Mouse (Mus musculus) E14TG2a.4 (cell line): ENCODE data around the gene Armc9.

Experiments used
- H3K27me3 ChIP-seq: 2 replicates; pipeline ENCODE4 v1.6.1; 2014; ENCODE audit warnings: low read length, control low read depth; ENCODE audit not compliant: insufficient read depth
- H3K36me3 ChIP-seq: 2 replicates; pipeline ENCODE4 v1.6.1; 2014; ENCODE audit warnings: low read length, control low read depth; ENCODE audit not compliant: insufficient read depth
- H3K4me1 ChIP-seq: replicated peaks from 2 replicates; pipeline ENCODE4 v1.6.1; 2014; ENCODE audit warnings: low read depth, low read length, control low read depth
- H3K4me3 ChIP-seq: replicated peaks from 2 replicates; pipeline ENCODE4 v1.5.1; 2014; ENCODE audit warnings: mild to moderate bottlenecking, low read length
- H3K9me3 ChIP-seq: 2 replicates; pipeline ENCODE4 v1.6.1; 2014; ENCODE audit warnings: low read length, control low read depth
- CTCF ChIP-seq: conservative IDR thresholded peaks from 2 replicates; pipeline ENCODE4 v1.5.1; 2014; ENCODE audit warnings: low read length
- NANOG ChIP-seq: IDR thresholded peaks from 2 replicates; pipeline ENCODE4 v1.6.1; 2014; ENCODE audit warnings: borderline replicate concordance, low read length, mixed read lengths
- POU5F1 ChIP-seq: IDR thresholded peaks from 2 replicates; pipeline ENCODE4 v1.6.1; 2014; ENCODE audit warnings: low read length, borderline replicate concordance

Gene Armc9

DNA sequence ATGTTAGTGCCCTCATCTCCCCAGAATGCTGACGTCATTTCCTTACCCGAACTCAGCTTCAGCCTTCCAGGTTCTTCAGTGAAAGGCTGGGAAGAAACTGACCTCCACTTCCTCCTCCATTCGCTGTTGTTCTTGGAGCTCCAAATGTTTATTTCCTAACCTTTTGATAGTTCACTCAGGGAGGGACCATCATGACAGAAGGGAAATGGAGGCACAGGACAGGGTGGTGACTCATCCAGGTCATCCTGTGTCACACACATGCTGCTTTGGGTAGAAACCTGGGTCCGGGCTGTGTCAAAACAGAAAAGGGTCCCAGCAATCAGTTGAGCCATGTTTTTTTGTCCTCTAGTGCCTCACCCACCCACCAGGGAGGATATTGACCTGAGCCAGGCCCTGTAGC, 11.4 kb upstream of the Armc9 start:
- Histone ChIP-seq H3K27me3 (no peaks in the 10 kb centered on the region), H3K9me3 (no peaks in the 10 kb centered on the region), H3K4me1 (peaks cover 18% of the 10 kb centered on the region), H3K36me3 (peaks cover 39% of the 10 kb centered on the region), H3K4me3 (no peak overlapping the region)
- no peak for TF ChIP-seq CTCF

DNA sequence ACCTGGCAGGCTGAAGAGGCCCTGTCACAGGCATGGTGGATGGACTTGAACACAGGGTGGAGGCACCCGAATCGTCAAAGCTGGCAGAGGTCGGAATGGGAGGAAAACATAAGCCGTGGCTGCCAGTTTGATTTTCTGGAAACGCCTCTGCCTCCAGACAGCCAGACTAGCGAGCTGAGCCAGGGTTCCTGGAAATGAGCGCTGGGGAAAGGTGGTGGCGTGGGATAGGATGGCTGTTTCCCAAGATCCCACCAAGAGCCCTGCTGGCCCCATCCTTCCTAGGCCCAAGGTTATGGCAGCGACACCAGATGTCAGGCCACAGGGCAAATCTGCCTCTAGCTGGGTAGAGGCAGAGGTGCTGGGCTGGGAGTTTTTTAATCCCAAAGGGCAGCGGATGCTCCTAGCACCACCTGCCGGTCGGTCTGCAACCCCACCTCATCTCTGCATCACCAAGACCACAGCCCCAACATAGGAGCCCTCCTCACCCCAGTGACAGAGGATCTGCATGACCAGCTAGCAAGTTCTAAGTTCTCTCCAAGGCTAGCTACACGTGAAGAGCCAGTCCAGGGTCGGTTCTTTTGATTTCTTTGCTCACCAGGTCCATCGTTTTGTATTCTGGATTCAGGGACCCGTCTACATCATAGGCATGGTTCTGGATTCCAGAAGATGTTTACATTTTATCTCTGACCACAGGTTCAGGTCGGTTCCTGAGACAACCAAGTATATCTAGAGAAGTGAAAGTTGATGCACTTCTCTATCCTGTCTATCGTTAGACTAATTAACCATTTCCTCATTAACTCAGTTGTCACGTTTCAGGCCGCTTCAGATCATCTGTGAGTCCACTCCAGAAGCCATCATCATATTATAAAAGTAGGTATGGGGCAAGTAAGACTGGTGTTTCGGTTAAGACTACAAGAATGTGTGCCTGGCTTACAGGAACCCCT, 10.3 kb upstream of the Armc9 start:
- H3K9me3 ChIP-seq, result no peaks in the 10 kb centered on the region
- peaks cover 18% of the 10 kb centered on the region for H3K4me1 ChIP-seq
- peaks cover 28% of the 10 kb centered on the region for H3K36me3 ChIP-seq
- no peak for TF ChIP-seq NANOG
- TF ChIP-seq CTCF, result peak; percentile 34
- no peak overlapping the region for H3K4me3 ChIP-seq
- H3K27me3 ChIP-seq, result no peaks in the 10 kb centered on the region

DNA sequence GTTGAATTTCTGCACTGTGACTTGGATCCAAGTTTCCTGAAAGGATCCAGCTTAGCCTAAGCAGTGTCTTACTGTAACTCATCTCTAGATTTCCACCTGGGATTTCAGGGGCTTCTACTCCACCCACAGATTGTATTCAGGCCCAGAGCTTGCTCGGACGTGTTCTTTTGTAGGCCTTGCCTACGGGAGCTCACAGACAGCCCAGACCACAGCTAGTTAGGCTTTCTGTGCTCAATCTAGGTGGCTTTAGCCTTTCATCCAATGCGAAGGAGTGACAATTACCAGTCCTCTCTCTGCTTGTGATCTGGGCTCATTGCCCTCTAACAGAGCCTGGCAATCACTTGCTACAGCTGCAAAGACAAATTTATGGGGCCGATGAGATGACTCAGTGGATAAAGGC, 8.3 kb upstream of the Armc9 start:
- TF ChIP-seq POU5F1 (no peak), NANOG (no peak), CTCF (no peak)
- Histone ChIP-seq H3K36me3 (peaks cover 11% of the 10 kb centered on the region), H3K4me3 (no peak overlapping the region), H3K27me3 (no peaks in the 10 kb centered on the region), H3K9me3 (no peaks in the 10 kb centered on the region), H3K4me1 (peaks cover 18% of the 10 kb centered on the region)

DNA sequence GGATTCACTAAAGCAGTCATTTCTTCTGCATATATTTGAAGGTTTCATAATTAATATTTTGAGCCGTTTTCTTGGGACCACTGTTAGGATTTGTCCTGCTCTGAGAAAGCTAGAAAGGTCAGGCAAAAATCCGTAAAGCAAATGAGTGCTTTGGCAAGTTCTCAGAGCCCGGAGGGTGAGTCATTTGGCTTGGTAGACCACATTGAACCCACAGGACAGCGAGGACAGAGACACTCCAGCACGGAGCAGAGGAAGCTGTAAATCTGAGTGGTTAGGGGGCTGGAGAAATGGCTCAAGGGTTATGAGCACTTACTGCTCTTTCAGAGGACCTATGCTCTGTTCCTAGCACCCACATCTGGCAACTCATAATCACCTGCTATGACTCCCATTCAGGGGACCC, 7.0 kb upstream of the Armc9 start:
- Histone ChIP-seq H3K27me3 (no peaks in the 10 kb centered on the region), H3K4me1 (peaks cover 18% of the 10 kb centered on the region), H3K4me3 (no peak overlapping the region), H3K36me3 (peaks cover 6% of the 10 kb centered on the region), H3K9me3 (peaks cover 7% of the 10 kb centered on the region)
- TF ChIP-seq POU5F1 (no peak), NANOG (no peak), CTCF (no peak)

DNA sequence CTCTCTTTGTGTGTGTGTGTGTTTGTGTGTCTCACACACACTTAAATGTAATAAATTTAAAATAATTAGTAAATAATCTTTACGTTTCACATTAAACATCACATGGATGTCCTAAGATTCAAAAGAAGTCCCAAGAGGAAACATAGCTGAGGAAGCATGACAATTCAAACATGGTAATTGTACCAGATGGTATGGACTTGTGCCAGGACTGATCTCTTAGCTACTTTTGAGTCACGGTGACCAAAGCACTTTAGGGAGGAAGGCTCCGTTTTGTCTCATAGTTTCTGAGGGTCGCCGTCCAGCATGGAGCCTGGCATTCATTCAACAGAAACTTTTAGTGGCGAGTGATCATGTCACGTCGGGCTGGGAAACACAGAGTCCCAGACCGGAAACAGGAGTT, 6.4 kb upstream of the Armc9 start:
- H3K9me3 ChIP-seq, result peaks cover 8% of the 10 kb centered on the region
- no peak overlapping the region for H3K4me3 ChIP-seq
- no peaks in the 10 kb centered on the region for H3K27me3 ChIP-seq
- peaks cover 18% of the 10 kb centered on the region for H3K4me1 ChIP-seq
- H3K36me3 ChIP-seq, result peaks cover 2% of the 10 kb centered on the region; the same call in 1 of the 2 replicates
- TF ChIP-seq CTCF, result no peak
- no peak for TF ChIP-seq NANOG
- TF ChIP-seq POU5F1, result no peak

DNA sequence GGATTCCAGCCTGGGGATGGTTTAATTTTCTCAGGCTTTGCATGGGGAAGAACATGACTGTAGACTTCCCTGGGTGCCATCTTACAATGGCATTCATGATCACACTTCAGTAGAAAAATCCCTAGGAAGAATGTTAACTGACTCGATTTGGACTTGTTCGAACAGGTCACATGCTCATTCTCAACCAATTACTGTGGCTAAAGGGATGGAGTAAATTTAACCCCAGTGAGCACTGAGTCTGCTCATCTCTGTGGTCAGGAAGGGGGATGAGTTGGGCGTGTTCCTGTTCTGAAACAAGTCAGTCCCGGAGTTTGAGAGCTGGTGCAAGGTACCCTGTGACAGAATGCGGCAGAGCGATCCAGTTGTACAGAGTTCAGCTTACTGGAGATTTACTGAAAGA, 3.7 kb upstream of the Armc9 start:
- Histone ChIP-seq H3K4me3 (no peak overlapping the region), H3K4me1 (peaks cover 23% of the 10 kb centered on the region), H3K27me3 (no peaks in the 10 kb centered on the region), H3K36me3 (no peaks in the 10 kb centered on the region), H3K9me3 (peaks cover 8% of the 10 kb centered on the region)
- TF ChIP-seq CTCF (no peak), NANOG (no peak), POU5F1 (no peak)

DNA sequence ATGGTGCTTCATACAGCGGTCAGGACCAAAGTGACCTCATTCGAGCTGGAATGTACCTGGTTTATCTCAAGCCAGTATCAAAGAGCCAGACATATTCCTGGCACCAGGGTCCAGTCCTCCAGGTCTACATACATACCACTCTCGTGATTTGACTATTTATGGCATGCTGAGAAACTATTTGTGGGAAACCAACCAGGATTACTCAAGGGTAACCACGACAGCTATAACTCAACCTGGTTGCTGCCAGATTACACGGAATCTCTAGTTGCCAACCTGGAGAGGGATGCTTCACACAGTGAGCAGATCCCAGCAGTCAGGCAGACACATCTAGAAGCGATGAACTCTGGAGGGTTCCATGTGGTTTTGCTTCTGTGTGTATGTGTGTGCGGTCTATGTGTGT, 3.2 kb upstream of the Armc9 start:
- Histone ChIP-seq H3K27me3 (no peaks in the 10 kb centered on the region), H3K4me3 (no peak overlapping the region), H3K36me3 (no peaks in the 10 kb centered on the region), H3K4me1 (peaks cover 20% of the 10 kb centered on the region), H3K9me3 (peaks cover 8% of the 10 kb centered on the region)
- TF ChIP-seq POU5F1 (no peak), CTCF (no peak), NANOG (no peak)

DNA sequence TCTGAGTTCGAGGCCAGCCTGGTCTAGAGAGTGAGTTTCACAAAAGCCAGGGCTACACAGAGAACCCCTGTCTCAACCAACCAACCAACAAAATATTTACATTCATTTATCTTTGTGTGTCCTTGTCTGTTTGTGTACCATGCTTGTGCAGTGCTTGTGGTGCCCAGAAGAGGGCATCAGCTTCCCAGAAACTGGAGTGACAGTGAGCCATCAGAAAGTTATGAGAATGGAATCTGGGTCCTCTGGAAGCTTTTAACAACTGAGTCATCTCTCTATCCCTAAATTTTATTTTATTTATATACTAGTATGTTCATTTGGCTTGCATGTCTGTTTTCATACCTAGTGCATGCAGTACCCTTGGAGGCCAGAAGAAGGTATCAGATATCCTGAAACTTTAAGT, 2.0 kb upstream of the Armc9 start:
- no peaks in the 10 kb centered on the region for H3K27me3 ChIP-seq
- peaks cover 10% of the 10 kb centered on the region for H3K36me3 ChIP-seq
- H3K4me3 ChIP-seq, result no peak overlapping the region
- H3K4me1 ChIP-seq, result peaks cover 18% of the 10 kb centered on the region
- H3K9me3 ChIP-seq, result peaks cover 8% of the 10 kb centered on the region
- TF ChIP-seq POU5F1 (no peak), NANOG (no peak), CTCF (peak; percentile 50)

DNA sequence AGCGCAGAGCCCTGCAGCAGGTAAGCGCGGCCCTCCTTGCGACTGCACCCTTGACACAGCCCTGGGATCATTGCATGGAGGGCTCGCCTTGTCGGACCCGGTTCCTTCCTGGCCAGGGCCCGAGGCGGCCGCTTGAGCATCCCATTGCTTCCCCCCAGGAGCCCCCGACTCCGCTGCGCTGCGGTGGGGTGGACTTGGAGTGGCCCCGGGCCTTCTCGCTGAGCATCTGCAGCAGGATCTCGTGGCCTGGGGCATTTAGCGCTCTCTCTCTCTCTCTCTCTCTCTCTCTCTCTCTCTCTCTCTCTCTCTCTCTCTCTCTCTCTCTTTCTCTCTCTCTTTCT, 214 bp downstream of the Armc9 start:
- Histone ChIP-seq H3K9me3 (peaks cover 8% of the 10 kb centered on the region), H3K36me3 (peaks cover 30% of the 10 kb centered on the region), H3K27me3 (no peaks in the 10 kb centered on the region), H3K4me1 (peaks cover 18% of the 10 kb centered on the region), H3K4me3 (peak overlapping the region; percentile 88)
- no peak for TF ChIP-seq NANOG
- TF ChIP-seq CTCF, result no peak
- TF ChIP-seq POU5F1, result no peak
